Mouse (Mus musculus) intestine, postnatal 0 days (tissue): ENCODE measurements around the gene Fam240a. TPM values are rescaled to one million over a fixed set of nuclear protein-coding genes. Genes with fewer than 3 reads are reported as not detected.

Source experiments
- ATAC-seq: fragments of 200-750 bp; cut with Nextera tagmentation; 2 replicates; pipeline ENCODE4 v1.8.0; 2017; ENCODE audit warnings: mild to moderate bottlenecking, moderate TSS enrichment, moderate library complexity
- H3K27ac ChIP-seq: fragments of 300-500 bp; sonication (generic); 2 replicates; pipeline ENCODE4 v1.5.1; 2014; ENCODE audit warnings: mild to moderate bottlenecking, low read depth, low read length, moderate library complexity
- H3K27me3 ChIP-seq: fragments of 300-500 bp; sonication (generic); replicated peaks from 2 replicates; pipeline ENCODE4 v1.6.1; 2014; ENCODE audit warnings: low read length, mixed read lengths; ENCODE audit not compliant: control insufficient read depth, insufficient read depth
- H3K36me3 ChIP-seq: fragments of 300-500 bp; sonication (generic); 2 replicates; pipeline ENCODE4 v1.6.1; 2014; ENCODE audit warnings: mild to moderate bottlenecking, moderate library complexity; ENCODE audit not compliant: control insufficient read depth, insufficient read depth
- H3K4me1 ChIP-seq: fragments of 300-500 bp; sonication (generic); replicated peaks from 2 replicates; pipeline ENCODE4 v1.6.1; 2014; ENCODE audit warnings: antibody characterized with exemption, low read length, mixed read lengths; ENCODE audit not compliant: control insufficient read depth, insufficient read depth
- H3K4me2 ChIP-seq: fragments of 300-500 bp; sonication (generic); replicated peaks from 2 replicates; pipeline ENCODE4 v1.6.1; 2014; ENCODE audit warnings: low read depth, mild to moderate bottlenecking, moderate library complexity
- H3K4me3 ChIP-seq: fragments of 300-500 bp; sonication (generic); 2 replicates; pipeline ENCODE4 v1.5.1; 2014; ENCODE audit warnings: low read depth, low read length
- H3K9ac ChIP-seq: fragments of 300-500 bp; sonication (generic); 2 replicates; pipeline ENCODE4 v1.6.1; 2014; ENCODE audit warnings: mild to moderate bottlenecking, low read depth, low read length
- H3K9me3 ChIP-seq: fragments of 300-500 bp; sonication (generic); 2 replicates; pipeline ENCODE4 v1.6.1; 2016; ENCODE audit warnings: mixed run types; ENCODE audit not compliant: control insufficient read depth
- CTCF ChIP-seq: sonication (generic); IDR thresholded peaks from 2 replicates; pipeline ENCODE4 v1.5.1; 2016; ENCODE audit warnings: low read depth, mild to moderate bottlenecking, control low read depth, antibody characterized with exemption, moderate library complexity
- WGBS: fragments of 180-500 bp; shearing (Covaris S2); extraction: QIAGEN DNeasy Blood & Tissue Kit; methylation state at CpG from one replicate; pipeline ENCODE4 v1.1.7; 2014; 5-methylcytosine and 5-hydroxymethylcytosine counted together
- polyA plus RNA-seq: library from polyadenylated mRNA; unstranded; fragments of >200 nt; fragmentation: Nextera tagmentation; extraction: Ambion mirVana; gene quantifications from 2 replicates; pipeline ENCODE4 v1.2.1, GENCODE M21; 2015

Gene Fam240a
- polyA plus RNA-seq, 1 experiment from 2014 or later = not detected

DNA sequence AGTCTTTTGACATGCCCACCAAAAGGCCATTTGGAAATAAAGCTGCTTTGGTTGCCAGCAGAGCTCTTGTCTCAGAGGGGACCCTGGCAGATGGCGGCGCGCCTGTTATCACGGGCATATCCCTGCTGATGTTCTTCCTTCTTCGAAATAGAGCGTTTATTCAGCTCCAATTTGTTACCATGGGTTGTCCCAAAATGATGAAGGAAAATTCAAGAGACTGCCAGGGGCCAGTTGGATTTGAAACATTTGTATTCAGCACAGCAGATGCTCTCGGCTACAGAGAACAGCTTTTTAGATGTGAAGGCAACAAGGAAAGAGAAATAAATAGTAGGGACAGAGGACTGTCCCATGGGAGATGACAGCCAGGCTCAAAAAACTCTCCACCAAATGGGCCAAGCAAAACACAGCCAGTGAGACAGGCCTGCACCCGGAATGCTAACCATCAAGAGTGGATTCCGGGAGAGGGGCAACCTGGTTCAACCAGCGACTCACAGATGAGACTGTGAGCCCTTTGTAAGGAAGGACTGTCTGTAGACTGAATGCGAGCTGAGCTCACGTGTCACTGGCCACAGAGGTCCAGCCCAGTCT lies 17.3 kb upstream of the Fam240a start:
- Histone ChIP-seq H3K36me3 (no peaks in the 10 kb centered on the region), H3K27ac (no peak overlapping the region), H3K9me3 (no peaks in the 10 kb centered on the region), H3K27me3 (no peaks in the 10 kb centered on the region), H3K4me2 (no peak overlapping the region), H3K4me3 (no peak overlapping the region), H3K4me1 (no peaks in the 10 kb centered on the region), H3K9ac (no peak overlapping the region)
- ATAC-seq = no peak
- 87% methylated on average over 12 of the region's 12 CpGs for WGBS
- no peak for TF ChIP-seq CTCF

DNA sequence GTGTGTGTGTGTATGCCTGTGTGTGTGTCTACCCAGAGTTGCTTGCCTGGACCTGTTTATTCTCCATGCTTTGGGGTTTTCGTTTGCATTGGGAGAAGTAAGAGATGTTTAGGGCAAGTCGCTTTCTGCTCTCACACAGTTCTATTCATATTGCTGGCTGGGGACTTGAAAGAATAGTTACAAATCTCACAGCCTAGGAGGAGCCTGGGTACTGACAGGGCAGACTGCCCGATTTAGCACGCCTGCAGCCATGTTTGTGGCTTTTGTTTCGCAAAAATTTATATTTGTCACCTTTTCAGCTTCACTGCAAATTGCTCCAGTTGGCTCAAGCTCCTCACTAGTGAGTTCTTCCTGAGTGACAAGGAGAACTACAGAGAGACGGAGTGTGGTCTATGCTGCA lies 14.9 kb upstream of the Fam240a start:
- Histone ChIP-seq H3K9me3 (no peaks in the 10 kb centered on the region), H3K4me1 (no peaks in the 10 kb centered on the region), H3K4me2 (no peak overlapping the region), H3K27me3 (no peaks in the 10 kb centered on the region), H3K9ac (no peak overlapping the region), H3K4me3 (no peak overlapping the region), H3K36me3 (no peaks in the 10 kb centered on the region), H3K27ac (no peak overlapping the region)
- no peak for ATAC-seq
- 82% methylated on average over 6 of the region's 6 CpGs for WGBS
- TF ChIP-seq CTCF = no peak

DNA sequence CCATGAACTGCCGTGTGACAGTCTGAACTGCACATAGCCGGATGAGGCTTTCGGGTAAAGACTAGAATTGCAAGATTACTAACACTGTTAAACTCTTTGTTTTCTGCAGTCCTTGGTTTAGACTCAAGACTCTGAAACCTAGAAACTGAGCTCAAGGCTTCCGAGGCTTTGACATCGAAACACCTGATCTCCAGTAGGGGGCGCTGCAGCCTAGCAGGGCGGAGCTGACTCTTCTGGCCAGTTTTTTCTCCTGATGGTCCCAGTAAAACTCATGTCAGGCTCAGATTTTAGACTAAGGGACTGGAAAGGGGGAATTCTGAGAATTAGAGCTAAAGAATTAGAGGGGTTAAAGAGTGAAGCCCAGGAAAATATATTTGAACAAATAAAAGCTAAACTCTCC lies 6.1 kb upstream of the Fam240a start:
- Histone ChIP-seq H3K4me2 (no peak overlapping the region), H3K4me1 (no peaks in the 10 kb centered on the region), H3K27me3 (no peaks in the 10 kb centered on the region), H3K9me3 (no peaks in the 10 kb centered on the region), H3K36me3 (no peaks in the 10 kb centered on the region), H3K27ac (no peak overlapping the region), H3K9ac (no peak overlapping the region), H3K4me3 (no peak overlapping the region)
- WGBS = 12% methylated on average over 7 of the region's 7 CpGs
- ATAC-seq = no peak
- peak; percentile 96 for TF ChIP-seq CTCF

DNA sequence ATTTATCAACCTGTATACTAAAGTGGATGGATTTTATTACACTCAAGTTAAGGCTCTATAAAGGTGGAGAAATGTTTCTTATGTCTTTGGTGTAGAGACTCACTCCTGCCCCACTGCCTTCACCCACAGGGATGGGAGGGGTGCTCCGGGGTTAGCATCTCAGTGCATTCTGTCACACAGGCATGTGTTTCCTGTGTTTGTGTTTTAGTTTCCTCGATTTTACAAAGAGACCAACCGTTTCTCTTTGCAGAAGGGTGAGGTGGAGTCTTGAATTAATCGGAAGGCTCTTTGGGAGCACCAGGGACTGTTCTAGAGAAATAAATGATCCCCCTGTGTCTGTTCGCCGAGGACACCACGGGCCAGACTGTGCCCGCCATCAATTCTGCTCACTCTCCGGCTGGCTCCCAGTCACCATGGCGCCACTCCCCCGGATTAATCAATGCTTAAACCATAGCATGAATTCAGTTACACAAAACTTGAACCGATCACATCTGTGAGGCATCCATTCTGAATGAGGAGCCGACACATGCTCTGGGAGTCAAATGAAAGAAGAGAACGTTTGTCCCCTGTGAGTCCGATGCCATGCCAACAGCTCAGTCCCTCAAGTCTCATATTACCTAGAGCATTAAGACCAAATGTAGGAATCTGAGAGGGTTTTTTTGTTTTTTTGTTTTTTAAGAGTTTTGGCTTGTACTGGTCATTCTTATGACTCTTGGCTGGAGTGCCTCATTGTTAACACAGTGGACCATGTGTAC lies 4.2 kb upstream of the Fam240a start:
- WGBS = 66% methylated on average over 15 of the region's 15 CpGs
- ATAC-seq = no peak
- no peak overlapping the region for H3K4me2 ChIP-seq
- H3K36me3 ChIP-seq = no peaks in the 10 kb centered on the region
- H3K9me3 ChIP-seq = no peaks in the 10 kb centered on the region
- H3K4me3 ChIP-seq = no peak overlapping the region
- no peak for TF ChIP-seq CTCF
- no peaks in the 10 kb centered on the region for H3K4me1 ChIP-seq
- no peak overlapping the region for H3K27ac ChIP-seq
- H3K9ac ChIP-seq = no peak overlapping the region
- H3K27me3 ChIP-seq = no peaks in the 10 kb centered on the region

DNA sequence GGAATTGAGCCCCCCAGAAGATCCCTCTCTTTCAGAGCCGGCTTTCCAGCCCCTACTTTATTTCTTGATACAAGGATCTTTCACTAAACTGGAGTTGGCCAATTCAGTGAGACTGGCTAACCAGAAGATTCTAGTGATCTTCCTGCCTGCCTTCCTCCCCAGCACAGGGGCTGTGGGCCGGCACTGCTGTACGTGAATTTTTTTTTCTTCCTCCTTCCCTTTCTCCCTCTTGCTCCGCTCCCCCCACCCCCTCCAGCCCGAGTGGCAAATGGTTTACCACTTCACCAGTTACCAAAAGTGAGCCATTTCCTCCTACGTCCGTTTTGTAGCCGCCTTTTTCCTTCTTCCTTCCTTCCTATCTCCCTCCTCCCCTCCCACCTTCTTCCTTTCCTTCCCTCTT lies 1.2 kb downstream of the Fam240a start:
- no peak overlapping the region for H3K27ac ChIP-seq
- ATAC-seq = no peak
- H3K9ac ChIP-seq = no peak overlapping the region
- H3K4me2 ChIP-seq = no peak overlapping the region
- H3K4me3 ChIP-seq = no peak overlapping the region
- no peaks in the 10 kb centered on the region for H3K27me3 ChIP-seq
- no peak for TF ChIP-seq CTCF
- WGBS = 54% methylated on average over 8 of the region's 8 CpGs
- no peaks in the 10 kb centered on the region for H3K9me3 ChIP-seq
- no peaks in the 10 kb centered on the region for H3K36me3 ChIP-seq
- no peaks in the 10 kb centered on the region for H3K4me1 ChIP-seq

DNA sequence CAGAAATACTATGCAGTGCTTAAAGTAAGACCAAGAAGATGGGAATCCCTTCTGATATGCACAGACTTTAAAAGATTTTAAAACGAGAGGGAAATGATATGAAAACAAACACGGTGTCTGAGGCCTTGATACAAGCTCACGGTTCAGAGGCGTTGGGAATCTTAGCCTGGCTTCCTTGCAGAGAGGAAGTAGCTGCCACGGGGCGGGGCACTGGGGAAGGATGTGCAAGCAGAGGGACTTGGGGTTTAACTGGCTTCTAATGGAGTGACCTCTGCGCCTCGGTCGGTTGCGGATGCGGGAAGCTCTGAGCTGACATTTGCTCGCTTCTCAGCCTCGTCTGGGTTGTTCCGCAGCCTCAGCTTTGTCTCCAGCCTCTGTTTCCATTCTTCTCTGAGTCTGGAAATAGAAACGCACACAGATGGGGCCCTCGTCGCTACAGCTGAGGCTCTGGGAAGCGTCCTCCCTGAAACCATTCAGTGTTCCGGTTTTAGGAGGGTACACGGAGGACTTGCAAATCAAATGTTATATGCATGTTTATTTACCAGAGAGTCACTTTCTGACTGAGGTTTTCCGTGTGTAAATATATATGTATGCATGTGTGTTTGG lies 1.9 kb downstream of the Fam240a start:
- H3K9me3 ChIP-seq = no peaks in the 10 kb centered on the region
- no peak overlapping the region for H3K27ac ChIP-seq
- no peaks in the 10 kb centered on the region for H3K27me3 ChIP-seq
- WGBS = 52% methylated on average over 21 of the region's 21 CpGs
- no peak overlapping the region for H3K9ac ChIP-seq
- H3K4me1 ChIP-seq = no peaks in the 10 kb centered on the region
- no peak overlapping the region for H3K4me2 ChIP-seq
- TF ChIP-seq CTCF = no peak
- no peaks in the 10 kb centered on the region for H3K36me3 ChIP-seq
- no peak for ATAC-seq
- no peak overlapping the region for H3K4me3 ChIP-seq
